Mouse (Mus musculus): ENCODE measurements at regions not wholly inside any gene's neighbourhood (a gene's known extent, or its start where the extent isn't known, plus 50 kb on each side); places are given as distances from the start of the nearest gene placed in this dataset.

- ATAC-seq (ENCODE audit: extremely low read depth, insufficient number of reproducible peaks, low FRiP score, poor library complexity, severe bottlenecking): no peak
These were observed 280.4 kb downstream of the Rps24 start for GRCm38 (mm10) chr14:24767316-24767715.

DNA sequence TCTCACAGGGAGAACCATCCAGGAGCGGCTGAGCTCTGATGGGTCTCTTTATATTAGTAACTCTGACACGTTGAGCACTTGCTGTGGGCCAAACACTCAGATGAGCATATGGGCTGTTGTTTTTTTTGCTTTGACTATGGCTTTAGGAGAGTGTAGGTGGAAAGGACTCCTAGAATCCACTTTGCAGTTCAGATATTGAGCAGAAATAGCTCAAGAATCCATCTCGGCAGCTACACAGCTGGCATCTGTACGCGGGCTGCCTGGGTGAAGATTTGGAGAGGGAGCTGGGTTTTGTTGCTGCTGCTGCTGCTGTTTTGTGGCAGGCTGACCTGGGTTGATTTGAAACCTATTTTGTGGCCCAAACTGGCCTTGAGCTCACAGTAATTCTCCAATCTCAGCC is 281.0 kb downstream of the Rps24 start:
- ATAC-seq (ENCODE audit: extremely low read depth, insufficient number of reproducible peaks, low FRiP score, poor library complexity, severe bottlenecking): no peak

- ATAC-seq (ENCODE audit: extremely low read depth, insufficient number of reproducible peaks, low FRiP score, poor library complexity, severe bottlenecking): no peak
These were observed 282.5 kb downstream of the Rps24 start for GRCm38 (mm10) chr14:24769451-24769850.

GRCm38 (mm10) chr14:24770015-24770977 is 283.4 kb downstream of the Rps24 start:
- ATAC-seq (ENCODE audit: extremely low read depth, insufficient number of reproducible peaks, low FRiP score, poor library complexity, severe bottlenecking): no peak

- ATAC-seq (ENCODE audit: extremely low read depth, insufficient number of reproducible peaks, low FRiP score, poor library complexity, severe bottlenecking): no peak
These were observed 284.7 kb downstream of the Rps24 start for GRCm38 (mm10) chr14:24771663-24772062.

GRCm38 (mm10) chr14:24772129-24772528 is 285.2 kb downstream of the Rps24 start:
- no peak for ATAC-seq (ENCODE audit: extremely low read depth, insufficient number of reproducible peaks, low FRiP score, poor library complexity, severe bottlenecking)

DNA sequence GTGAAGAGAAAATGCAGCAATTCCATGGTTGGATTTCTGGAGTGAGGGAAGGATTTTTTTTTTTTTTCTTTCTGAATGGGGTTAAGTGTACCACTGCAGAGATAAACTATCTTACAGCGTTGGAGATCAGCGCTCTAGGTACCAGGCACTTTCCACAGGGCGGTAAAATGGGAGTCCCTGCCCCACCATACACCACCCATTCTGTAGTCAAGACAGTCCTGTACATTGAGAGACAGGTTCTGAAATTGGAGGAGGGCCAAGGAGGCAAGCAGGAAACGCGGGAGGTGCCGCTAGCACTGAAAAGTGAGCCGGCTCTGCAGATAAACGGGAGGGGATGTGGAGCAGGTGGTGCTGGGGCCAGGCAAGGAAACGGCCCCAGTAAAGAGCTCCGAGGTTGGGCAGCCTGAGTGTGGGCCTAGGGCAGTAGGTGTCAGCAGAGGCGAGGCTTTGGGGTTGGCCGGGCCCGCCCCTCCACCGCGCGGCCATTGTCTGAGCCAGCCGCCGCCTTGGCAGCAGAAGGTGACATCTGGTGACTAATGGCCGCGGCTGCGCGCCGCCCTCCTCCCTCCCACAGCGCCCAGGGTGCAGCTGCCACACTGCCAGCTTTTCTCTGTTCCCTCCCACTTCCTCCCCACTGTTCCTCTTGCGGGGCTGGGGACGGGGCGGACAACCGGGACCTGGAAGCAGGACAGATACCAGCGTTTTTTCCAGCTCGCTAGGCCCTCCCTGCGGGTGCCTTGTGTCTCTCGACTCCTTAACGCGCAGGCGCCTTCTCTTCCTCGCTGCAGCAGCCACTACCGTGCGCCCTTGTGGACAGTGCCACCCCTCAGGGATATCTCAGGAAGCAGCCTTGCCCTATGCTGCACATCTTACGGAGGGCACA is 292.1 kb downstream of the Rps24 start:
- peak; percentile 36; the same call in 1 of the 2 replicates for ATAC-seq (ENCODE audit: extremely low read depth, insufficient number of reproducible peaks, low FRiP score, poor library complexity, severe bottlenecking)

- ATAC-seq (ENCODE audit: extremely low read depth, insufficient number of reproducible peaks, low FRiP score, poor library complexity, severe bottlenecking): no peak
These were observed 294.7 kb downstream of the Rps24 start for GRCm38 (mm10) chr14:24781674-24782073.

DNA sequence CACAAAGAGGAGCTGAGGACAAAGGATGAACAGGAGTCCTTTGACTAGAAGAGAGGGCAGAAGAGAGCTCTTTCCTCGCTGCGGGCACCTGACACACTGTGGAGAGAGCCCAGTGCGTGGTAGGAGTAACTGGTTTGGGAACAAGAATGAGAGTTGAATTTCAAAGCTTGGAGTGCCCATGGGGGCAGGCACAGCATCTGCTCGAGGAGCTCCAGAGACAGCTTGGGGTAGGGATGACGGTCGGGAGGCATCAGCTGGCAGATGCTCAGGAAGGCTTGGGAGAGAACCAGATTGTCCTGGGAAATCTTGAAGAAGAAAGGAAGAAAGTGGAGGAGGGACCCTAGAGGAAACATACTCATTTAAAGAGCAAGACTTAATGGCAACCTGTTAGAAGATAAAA is 297.0 kb downstream of the Rps24 start:
- ATAC-seq (ENCODE audit: extremely low read depth, insufficient number of reproducible peaks, low FRiP score, poor library complexity, severe bottlenecking): no peak

GRCm38 (mm10) chr14:24785452-24785851 is 298.5 kb downstream of the Rps24 start:
- ATAC-seq (ENCODE audit: extremely low read depth, insufficient number of reproducible peaks, low FRiP score, poor library complexity, severe bottlenecking): no peak

- ATAC-seq (ENCODE audit: extremely low read depth, insufficient number of reproducible peaks, low FRiP score, poor library complexity, severe bottlenecking): no peak
These were observed 306.7 kb downstream of the Rps24 start for GRCm38 (mm10) chr14:24793375-24794285.

GRCm38 (mm10) chr14:24794359-24794845 is 307.5 kb downstream of the Rps24 start:
- no peak for ATAC-seq (ENCODE audit: extremely low read depth, insufficient number of reproducible peaks, low FRiP score, poor library complexity, severe bottlenecking)

- ATAC-seq (ENCODE audit: extremely low read depth, insufficient number of reproducible peaks, low FRiP score, poor library complexity, severe bottlenecking): no peak
These were observed 310.6 kb downstream of the Rps24 start for GRCm38 (mm10) chr14:24797494-24797893.

- no peak for ATAC-seq (ENCODE audit: extremely low read depth, insufficient number of reproducible peaks, low FRiP score, poor library complexity, severe bottlenecking)
These were observed 311.1 kb downstream of the Rps24 start for GRCm38 (mm10) chr14:24798066-24798465.

- ATAC-seq (ENCODE audit: extremely low read depth, insufficient number of reproducible peaks, low FRiP score, poor library complexity, severe bottlenecking): no peak
These were observed 316.2 kb downstream of the Rps24 start for GRCm38 (mm10) chr14:24803001-24803655.

DNA sequence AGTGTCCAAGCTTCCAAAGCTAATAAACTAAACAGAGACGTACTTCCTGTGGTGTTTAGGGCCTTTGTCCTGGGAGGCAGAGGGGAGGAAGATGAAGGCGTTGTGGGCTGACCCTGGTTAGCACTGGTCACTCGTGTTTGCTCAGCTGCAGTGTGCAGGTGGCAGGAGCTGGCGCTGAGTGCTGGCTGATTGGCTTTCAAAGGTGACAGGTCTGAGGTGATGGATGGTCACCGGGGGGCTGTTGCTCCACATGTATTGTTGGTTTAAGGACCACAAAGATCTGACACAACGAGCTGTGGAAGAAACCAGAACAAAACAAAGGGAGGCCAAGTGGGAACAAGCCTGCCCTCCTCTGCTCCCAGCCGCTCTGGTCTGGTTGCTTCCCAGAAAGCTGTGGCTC is 320.1 kb downstream of the Rps24 start:
- ATAC-seq (ENCODE audit: extremely low read depth, insufficient number of reproducible peaks, low FRiP score, poor library complexity, severe bottlenecking): no peak

GRCm38 (mm10) chr14:24822876-24823567 is 336.1 kb downstream of the Rps24 start:
- ATAC-seq (ENCODE audit: extremely low read depth, insufficient number of reproducible peaks, low FRiP score, poor library complexity, severe bottlenecking): no peak

DNA sequence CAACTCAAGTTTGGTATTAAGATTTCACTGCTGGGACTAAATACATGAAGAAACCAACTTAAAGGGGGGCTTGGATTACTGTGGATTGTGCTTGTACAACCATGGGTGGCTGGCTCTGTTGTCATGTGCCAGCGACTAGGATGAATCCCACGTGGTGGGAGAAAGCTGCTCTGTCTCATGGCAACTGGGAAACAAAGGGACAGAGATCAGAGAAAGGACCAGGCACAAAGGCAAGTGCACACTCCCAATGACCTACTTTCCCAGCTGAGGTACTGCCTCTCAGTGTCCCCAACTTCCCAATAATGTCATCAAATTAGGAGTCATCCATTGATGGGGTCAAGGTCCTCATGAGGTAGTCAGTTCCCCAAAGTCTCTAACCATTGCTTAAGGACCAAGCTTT is 337.4 kb downstream of the Rps24 start:
- ATAC-seq (ENCODE audit: extremely low read depth, insufficient number of reproducible peaks, low FRiP score, poor library complexity, severe bottlenecking): no peak
